Mouse (Mus musculus): Measurements from ENCODE around the gene Casz1.

GRCm38 (mm10) chr4:148842302-148842701 lies 38.1 kb downstream of the Casz1 start:
- TF ChIP-seq CTCF (IDR thresholded peaks at IDR 0.05; ENCODE audit: low read depth): no peak
- no peak for TF ChIP-seq EP300 (IDR thresholded peaks at IDR 0.05; ENCODE audit: low read depth)

Measured in liver, embryonic 14.5 days (tissue).